31 mouse cellular contexts compared by ENCODE assay signal in the genomic region with DNA sequence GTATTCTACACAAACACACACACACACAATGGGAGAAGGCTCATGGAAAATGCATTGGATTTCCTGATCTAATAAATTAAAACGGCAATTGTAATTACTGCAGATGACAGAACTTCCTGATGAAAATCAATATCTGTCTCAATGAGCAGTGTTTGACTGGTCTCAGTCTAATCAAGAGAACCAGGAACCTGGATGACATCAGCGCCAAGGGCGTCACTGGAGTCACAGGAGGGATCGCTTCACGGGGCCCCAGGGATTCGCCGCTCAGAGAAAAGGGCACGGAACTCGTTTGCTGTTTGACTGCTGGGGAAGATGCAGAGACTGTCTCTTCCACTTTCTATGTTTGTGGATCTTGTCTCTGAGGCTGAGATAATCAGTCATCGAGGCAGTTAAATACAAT. TPM values are rescaled to one million over a fixed set of nuclear protein-coding genes. Genes with fewer than 3 reads are reported as not detected.
DNase-seq lines count a peak whose midpoint lies in the region; ATAC-seq and TF ChIP-seq lines count a peak whose summit lies in the region.
"Had no signal": no experiment of that assay in that cellular context is flagged by ENCODE, and none has a peak within 500 bp of the region (broad histone marks: within the 10 kb centered on the region; RNA-seq: fewer than 3 reads in every experiment).

No protein-coding gene starts in this region.

- no peak for TF ChIP-seq CTCF in hindbrain, postnatal 0 days (IDR thresholded peaks at IDR 0.05; ENCODE audit: low read depth)
- no peak for TF ChIP-seq CTCF in stomach, postnatal 0 days (IDR thresholded peaks at IDR 0.05; ENCODE audit: low read depth)

- H3K27ac ChIP-seq in hindbrain, embryonic 12.5 days: peak overlapping the region; percentile 12; the same call in 1 of the 2 replicates
- H3K27ac ChIP-seq in hindbrain, postnatal 0 days: no peak overlapping the region
- H3K27ac ChIP-seq in neural tube, embryonic 11.5 days (ENCODE audit: low read depth, low read length): no peak overlapping the region
- H3K27ac ChIP-seq in stomach, postnatal 0 days (replicated peaks): no peak overlapping the region
- H3K27ac ChIP-seq: embryonic facial prominence, embryonic 12.5 days; embryonic facial prominence, embryonic 15.5 days; heart, embryonic 15.5 days; hindbrain, embryonic 15.5 days; intestine, embryonic 15.5 days had no signal

- peak; percentile 74 for DNase-seq in heart, adult 11 months
- no peak for DNase-seq in heart, adult 8-10 months (ENCODE audit: low spot score)
- DNase-seq in hindbrain, postnatal 0 days (ENCODE audit: low spot score): no peak
- peak; percentile 21 for DNase-seq in neural tube, embryonic 11.5 days (ENCODE audit: low spot score)
- DNase-seq in neural tube, embryonic 10.5 days (ENCODE audit: extremely low spot score, low spot score): no peak
- DNase-seq in stomach, postnatal 0 days (ENCODE audit: low spot score): peak; percentile 19
- no peak for DNase-seq in layer of hippocampus, adult 9-11 months
- DNase-seq: adrenal gland, adult 2 months; adrenal gland, postnatal 14 days; B cell, adult 2 months; cerebellum, adult 11 months; cerebellum, adult 2 months; cerebellum, adult 9-11 months; cerebellum, postnatal 25 days; gastrocnemius, postnatal 10 days; gastrocnemius, postnatal 36 days; heart, postnatal 10 days; heart, postnatal 36 days had no signal

- no peaks in the 10 kb centered on the region for H3K4me1 ChIP-seq in hindbrain, embryonic 12.5 days
- H3K4me1 ChIP-seq in hindbrain, postnatal 0 days (ENCODE audit: insufficient read depth, low read length): no peaks in the 10 kb centered on the region
- H3K4me1 ChIP-seq in neural tube, embryonic 11.5 days (ENCODE audit: control insufficient read depth, insufficient read depth, low read length): no peaks in the 10 kb centered on the region
- H3K4me1 ChIP-seq in stomach, postnatal 0 days (replicated peaks; ENCODE audit: control insufficient read depth, insufficient read depth): no peaks in the 10 kb centered on the region
- H3K4me1 ChIP-seq: embryonic facial prominence, embryonic 12.5 days; embryonic facial prominence, embryonic 15.5 days; heart, embryonic 12.5 days; heart, embryonic 15.5 days; hindbrain, embryonic 15.5 days; intestine, embryonic 15.5 days had no signal

- H3K27me3 ChIP-seq in hindbrain, embryonic 12.5 days: no peaks in the 10 kb centered on the region
- H3K27me3 ChIP-seq in hindbrain, postnatal 0 days (ENCODE audit: insufficient read depth, low read length): no peaks in the 10 kb centered on the region
- no peaks in the 10 kb centered on the region for H3K27me3 ChIP-seq in neural tube, embryonic 11.5 days (ENCODE audit: control insufficient read depth, insufficient read depth, low read length)
- H3K27me3 ChIP-seq in stomach, postnatal 0 days (ENCODE audit: control insufficient read depth, insufficient read depth, low read length): no peaks in the 10 kb centered on the region
- H3K27me3 ChIP-seq: CH12.LX; embryonic facial prominence, embryonic 12.5 days; embryonic facial prominence, embryonic 15.5 days; heart, embryonic 12.5 days; heart, embryonic 15.5 days; hindbrain, embryonic 15.5 days; intestine, embryonic 15.5 days had no signal

- H3K4me2 ChIP-seq in hindbrain, embryonic 12.5 days (replicated peaks): no peak overlapping the region
- no peak overlapping the region for H3K4me2 ChIP-seq in hindbrain, postnatal 0 days (ENCODE audit: low read depth, low read length)
- H3K4me2 ChIP-seq in neural tube, embryonic 11.5 days (ENCODE audit: low read depth): no peak overlapping the region
- H3K4me2 ChIP-seq in stomach, postnatal 0 days (replicated peaks; ENCODE audit: low read depth): no peak overlapping the region
- H3K4me2 ChIP-seq: embryonic facial prominence, embryonic 12.5 days; embryonic facial prominence, embryonic 15.5 days; heart, embryonic 12.5 days; heart, embryonic 15.5 days; hindbrain, embryonic 15.5 days; intestine, embryonic 15.5 days had no signal

- H3K9ac ChIP-seq in hindbrain, embryonic 12.5 days: no peak overlapping the region
- H3K9ac ChIP-seq in hindbrain, postnatal 0 days (replicated peaks; ENCODE audit: low read length): no peak overlapping the region
- no peak overlapping the region for H3K9ac ChIP-seq in neural tube, embryonic 11.5 days (ENCODE audit: low read length)
- no peak overlapping the region for H3K9ac ChIP-seq in stomach, postnatal 0 days (ENCODE audit: low read length)
- H3K9ac ChIP-seq: embryonic facial prominence, embryonic 12.5 days; embryonic facial prominence, embryonic 15.5 days; heart, embryonic 12.5 days; heart, embryonic 15.5 days; hindbrain, embryonic 15.5 days; intestine, embryonic 15.5 days had no signal

- WGBS in hindbrain, embryonic 12.5 days: 63% methylated on average over 10 of the region's 10 CpGs
- 61% methylated on average over 10 of the region's 10 CpGs for WGBS in hindbrain, postnatal 0 days
- WGBS in neural tube, embryonic 11.5 days: 78% methylated on average over 10 of the region's 10 CpGs
- WGBS in stomach, postnatal 0 days: 60% methylated on average over 10 of the region's 10 CpGs

- no peaks in the 10 kb centered on the region for H3K36me3 ChIP-seq in hindbrain, embryonic 12.5 days
- no peaks in the 10 kb centered on the region for H3K36me3 ChIP-seq in hindbrain, postnatal 0 days (ENCODE audit: insufficient read depth, low read length)
- H3K36me3 ChIP-seq in neural tube, embryonic 11.5 days (ENCODE audit: control insufficient read depth, insufficient read depth, low read length): no peaks in the 10 kb centered on the region
- H3K36me3 ChIP-seq in stomach, postnatal 0 days (ENCODE audit: control insufficient read depth, insufficient read depth, low read length): no peaks in the 10 kb centered on the region
- H3K36me3 ChIP-seq: embryonic facial prominence, embryonic 12.5 days; embryonic facial prominence, embryonic 15.5 days; G1E; heart, embryonic 12.5 days; heart, embryonic 15.5 days; hindbrain, embryonic 15.5 days; intestine, embryonic 15.5 days had no signal

- ATAC-seq in hindbrain, embryonic 12.5 days (ENCODE audit: low FRiP score): no peak
- no peak for ATAC-seq in hindbrain, postnatal 0 days
- no peak for ATAC-seq in neural tube, embryonic 11.5 days (ENCODE audit: insufficient read depth, low FRiP score, low TSS enrichment)
- ATAC-seq in stomach, postnatal 0 days (ENCODE audit: low FRiP score, low TSS enrichment): no peak
- ATAC-seq: forebrain, embryonic 16.5 days; intestine, embryonic 15.5 days had no signal

- H3K4me3 ChIP-seq in hindbrain, embryonic 12.5 days: no peak overlapping the region
- no peak overlapping the region for H3K4me3 ChIP-seq in hindbrain, postnatal 0 days (ENCODE audit: low read length)
- H3K4me3 ChIP-seq in neural tube, embryonic 11.5 days (ENCODE audit: low read depth, low read length): no peak overlapping the region
- H3K4me3 ChIP-seq in stomach, postnatal 0 days (ENCODE audit: low read depth, low read length): no peak overlapping the region
- H3K4me3 ChIP-seq: embryonic facial prominence, embryonic 12.5 days; embryonic facial prominence, embryonic 15.5 days; heart, embryonic 12.5 days; heart, embryonic 15.5 days; hindbrain, embryonic 15.5 days; intestine, embryonic 15.5 days had no signal

- no peaks in the 10 kb centered on the region for H3K9me3 ChIP-seq in hindbrain, embryonic 12.5 days (replicated peaks)
- H3K9me3 ChIP-seq in hindbrain, postnatal 0 days (ENCODE audit: low read length): no peaks in the 10 kb centered on the region
- no peaks in the 10 kb centered on the region for H3K9me3 ChIP-seq in neural tube, embryonic 11.5 days (ENCODE audit: control insufficient read depth, low read length)
- no peaks in the 10 kb centered on the region for H3K9me3 ChIP-seq in stomach, postnatal 0 days (ENCODE audit: control insufficient read depth, low read length)
- H3K9me3 ChIP-seq: embryonic facial prominence, embryonic 12.5 days; embryonic facial prominence, embryonic 15.5 days; heart, embryonic 12.5 days; heart, embryonic 15.5 days; hindbrain, embryonic 15.5 days; intestine, embryonic 15.5 days had no signal

- TF ChIP-seq EP300 in stomach, postnatal 0 days (optimal IDR thresholded peaks at IDR 0.05): no peak

RNA-seq across cellular contexts. Expression of a gene that starts 21.2 kb away (rescaled TPM):
- not detected for total RNA-seq in heart, adult 8-10 months (2022)
- polyA plus RNA-seq in hindbrain, embryonic 12.5 days (2016; fragmentation: Nextera tagmentation; extraction: Ambion mirVana): 13.3 and 15.9 TPM in 2 replicates
- 18.8 and 29.4 TPM in 2 replicates for total RNA-seq in hindbrain, postnatal 0 days (2014; rRNA removed)
- 43.3 and 45.8 TPM in 2 replicates for polyA plus RNA-seq in hindbrain, postnatal 0 days (2015; fragmentation: Nextera tagmentation; extraction: Ambion mirVana)
- polyA plus RNA-seq in neural tube, embryonic 11.5 days (2014; fragmentation: Nextera tagmentation; extraction: Ambion mirVana): 20.5 and 22.3 TPM in 2 replicates
- polyA plus RNA-seq in stomach, postnatal 0 days (2015; fragmentation: Nextera tagmentation; extraction: Ambion mirVana): 72.1 and 79.7 TPM in 2 replicates
- total RNA-seq: CH12.LX; common myeloid progenitor, adult 5-6 weeks; gastrocnemius, adult 18-20 months; gastrocnemius, postnatal 10 days; gastrocnemius, postnatal 36 days; granulocyte monocyte progenitor cell, adult 5-6 weeks; heart, postnatal 36 days had no signal
- polyA plus RNA-seq: G1E; heart, embryonic 12.5 days had no signal

Comparison
In these comparisons a context has a peak if more than half of its experiments do, and no peak if none do; other contexts are left out.
1. DNase-seq: peak in heart, adult 11 months (single experiment), neural tube, embryonic 11.5 days (single experiment) and stomach, postnatal 0 days (single experiment); none in heart, adult 8-10 months (single experiment), hindbrain, postnatal 0 days (single experiment), neural tube, embryonic 10.5 days (single experiment) and layer of hippocampus, adult 9-11 months (single experiment).